10 mouse cellular contexts compared by ENCODE assay signal in genomic region chrX:70161011-70161410, GRCm38 (mm10).
DNase-seq lines count a peak whose midpoint lies in the region; ATAC-seq and TF ChIP-seq lines count a peak whose summit lies in the region.
"Had no signal": no experiment of that assay in that cellular context is flagged by ENCODE, and none has a peak within 500 bp of the region (broad histone marks: within the 10 kb centered on the region; RNA-seq: fewer than 3 reads in every experiment).

No protein-coding gene starts in this region.

- 9% methylated on average over 4 of the region's 4 CpGs for WGBS in liver, adult 2 months

- no peak overlapping the region for H3K4me3 ChIP-seq in liver, adult 2 months (ENCODE audit: insufficient read depth, low read depth, low read length)
- H3K4me3 ChIP-seq: embryonic facial prominence, embryonic 12.5 days; neural tube, embryonic 12.5 days had no signal

- H3K27ac ChIP-seq in liver, adult 2 months (replicated peaks; ENCODE audit: insufficient read depth, low read depth, low read length), result no peak overlapping the region
- H3K27ac ChIP-seq: embryonic facial prominence, embryonic 12.5 days; neural tube, embryonic 12.5 days had no signal

- no peak for TF ChIP-seq POLR2A in liver, adult 2 months (IDR thresholded peaks at IDR 0.05; ENCODE audit: extremely low read depth, insufficient read depth, low read length)

- H3K9ac ChIP-seq in liver, adult 2 months (ENCODE audit: low read depth, low read length), result no peak overlapping the region
- H3K9ac ChIP-seq: embryonic facial prominence, embryonic 12.5 days; neural tube, embryonic 12.5 days had no signal

- ATAC-seq in monocyte, adult 5-6 weeks (replicated peaks; ENCODE audit: insufficient number of reproducible peaks, low FRiP score, low TSS enrichment, poor library complexity, severe bottlenecking), result no peak

- no peaks in the 10 kb centered on the region for H3K79me2 ChIP-seq in liver, adult 2 months (ENCODE audit: control insufficient read depth, insufficient read depth, low read length)

- TF ChIP-seq CTCF in liver, adult 2 months (IDR thresholded peaks at IDR 0.05; ENCODE audit: low read depth, low read length), result no peak

- no peaks in the 10 kb centered on the region for H3K36me3 ChIP-seq in liver, adult 2 months (ENCODE audit: control insufficient read depth, insufficient read depth, low read length)
- H3K36me3 ChIP-seq: embryonic facial prominence, embryonic 12.5 days; neural tube, embryonic 12.5 days had no signal

- H3K4me1 ChIP-seq in liver, adult 2 months (ENCODE audit: control insufficient read depth, insufficient read depth, low read length), result no peaks in the 10 kb centered on the region
- H3K4me1 ChIP-seq: embryonic facial prominence, embryonic 12.5 days; neural tube, embryonic 12.5 days had no signal

- no peaks in the 10 kb centered on the region for H3K27me3 ChIP-seq in liver, adult 2 months (ENCODE audit: control insufficient read depth, insufficient read depth, low read length)
- H3K27me3 ChIP-seq: embryonic facial prominence, embryonic 12.5 days; neural tube, embryonic 12.5 days had no signal

- DNase-seq in liver, adult 2 months (ENCODE audit: extremely low read depth, low read depth, low spot score), result peak; percentile 1
- DNase-seq in liver, result no peak
- peak; percentile 36 for DNase-seq in adrenal gland, postnatal 14 days
- DNase-seq in embryo, embryonic 11 days, result peak; percentile 37
- peak; percentile 7 for DNase-seq in left cerebral cortex, adult 11 months (ENCODE audit: low spot score)
- DNase-seq in right cerebral cortex, postnatal 10 days (ENCODE audit: low spot score in 2 of 2), result peak; percentile 40 to 52
- DNase-seq in urinary bladder, postnatal 10 days (ENCODE audit: low spot score), result no peak

Comparison
In these comparisons a context has a peak if more than half of its experiments do, and no peak if none do; other contexts are left out.
1. DNase-seq: peak in liver, adult 2 months (single experiment), adrenal gland, postnatal 14 days (single experiment), embryo, embryonic 11 days (single experiment), left cerebral cortex, adult 11 months (single experiment) and right cerebral cortex, postnatal 10 days (2 of 2); none in liver (single experiment) and urinary bladder, postnatal 10 days (single experiment).